Mouse (Mus musculus) kidney, adult 2 months (tissue): ENCODE measurements around the gene Kcmf1.

Source experiments
- CTCF ChIP-seq: fragments of 200-500 bp; conservative IDR thresholded peaks from 2 replicates; pipeline ENCODE4 v1.5.1; 2011; ENCODE audit warnings: low read depth, mild to moderate bottlenecking, control low read depth, low read length, moderate library complexity, mixed read lengths; ENCODE audit not compliant: insufficient read depth, insufficient read length
- POLR2A ChIP-seq: fragments of 200-500 bp; IDR thresholded peaks from one replicate; pipeline ENCODE4 v1.6.1; 2011; ENCODE audit warnings: low read depth, low read length, control low read depth

- TF ChIP-seq POLR2A (no peak), CTCF (peak; percentile 49)
Measured at GRCm38 (mm10) chr6:72851633-72852032, 48.1 kb downstream of the Kcmf1 start.
